Mouse (Mus musculus) bone marrow macrophage, adult 2 months (primary cell): ENCODE measurements around the gene Clec16a. TPM values are rescaled to one million over a fixed set of nuclear protein-coding genes. Genes with fewer than 3 reads are reported as not detected.

ENCODE experiments used
- H3K27ac ChIP-seq: 2 replicates; pipeline ENCODE4 v1.5.1; 2012; ENCODE audit warnings: low read depth, low read length; ENCODE audit not compliant: insufficient read depth
- H3K4me1 ChIP-seq: 2 replicates; pipeline ENCODE4 v1.6.1; 2012; ENCODE audit warnings: low read length; ENCODE audit not compliant: control insufficient read depth, insufficient read depth
- H3K4me3 ChIP-seq: 2 replicates; pipeline ENCODE4 v1.5.1; 2012; ENCODE audit warnings: mild to moderate bottlenecking, low read length, moderate library complexity; ENCODE audit not compliant: insufficient read depth
- CTCF ChIP-seq: IDR thresholded peaks from 2 replicates; pipeline ENCODE4 v1.5.1; 2012; ENCODE audit warnings: low read depth, mild to moderate bottlenecking, low read length, moderate library complexity
- POLR2A ChIP-seq: IDR thresholded peaks from 2 replicates; pipeline ENCODE4 v1.6.1; 2012; ENCODE audit warnings: mild to moderate bottlenecking, low read depth, low read length, borderline replicate concordance
- polyA plus RNA-seq: library from polyadenylated mRNA; stranded (reverse); fragments of >200 nt; gene quantifications from 2 replicates; pipeline ENCODE4 v1.2.4, GENCODE M21; 2012; ENCODE audit not compliant: missing spikeins, insufficient read depth, insufficient read length

Gene Clec16a
- polyA plus RNA-seq, 1 experiment: 15.8 TPM

- no peak overlapping the region for H3K4me3 ChIP-seq
- TF ChIP-seq POLR2A: no peak
- TF ChIP-seq CTCF: no peak
- H3K27ac ChIP-seq: no peak overlapping the region
- no peaks in the 10 kb centered on the region for H3K4me1 ChIP-seq
Measured at GRCm38 (mm10) chr16:10515953-10516572, 29.1 kb upstream of the Clec16a start.

GRCm38 (mm10) chr16:10518030-10518429 lies 27.1 kb upstream of the Clec16a start:
- Histone ChIP-seq H3K4me3 (no peak overlapping the region), H3K4me1 (peaks cover 3% of the 10 kb centered on the region; the same call in 1 of the 2 replicates), H3K27ac (no peak overlapping the region)
- TF ChIP-seq POLR2A (no peak), CTCF (0 out of 2 replicates have a peak, but pooled peaks have one; percentile 14)

DNA sequence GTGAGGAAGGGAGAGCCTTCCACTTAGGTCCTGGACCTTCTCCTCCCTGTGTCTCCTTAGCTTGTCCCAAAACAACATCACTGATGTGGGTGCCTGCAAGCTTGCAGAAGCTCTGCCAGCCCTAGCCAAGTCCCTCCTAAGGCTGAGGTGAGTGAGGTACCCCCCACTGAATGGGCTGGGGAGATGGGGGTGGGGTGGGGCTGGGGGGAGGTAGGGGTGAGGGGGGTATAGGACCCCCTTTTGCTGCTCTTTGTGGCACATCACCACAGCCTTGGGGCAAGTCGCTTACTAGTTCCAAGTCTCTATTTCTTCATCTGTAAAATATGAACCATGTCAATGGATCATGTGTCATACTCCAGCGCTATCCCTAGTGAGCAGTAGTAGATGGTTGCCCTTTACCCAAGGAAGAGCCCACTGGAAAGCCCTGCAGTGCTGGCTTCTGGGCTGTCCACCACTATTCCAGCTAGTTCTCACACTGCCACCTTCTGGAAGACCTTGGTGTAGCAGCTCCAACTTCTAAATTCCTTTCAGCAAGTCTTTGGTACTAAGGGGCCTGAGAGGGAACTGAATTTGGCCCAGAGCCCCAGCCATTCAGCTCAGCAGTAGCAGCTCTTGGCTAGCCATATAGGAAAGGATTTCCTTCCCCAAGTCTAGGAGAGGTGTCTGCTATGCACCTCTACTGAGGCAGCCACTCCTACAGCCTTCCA lies 24.1 kb upstream of the Clec16a start:
- no peak for TF ChIP-seq POLR2A
- TF ChIP-seq CTCF: peak; percentile 49
- Histone ChIP-seq H3K27ac (no peak overlapping the region), H3K4me1 (peaks cover 3% of the 10 kb centered on the region; the same call in 1 of the 2 replicates), H3K4me3 (no peak overlapping the region)

GRCm38 (mm10) chr16:10522811-10523210 lies 22.3 kb upstream of the Clec16a start:
- TF ChIP-seq CTCF (peak; percentile 41; the same call in 1 of the 2 replicates), POLR2A (no peak)
- Histone ChIP-seq H3K4me3 (no peak overlapping the region), H3K4me1 (peaks cover 3% of the 10 kb centered on the region; the same call in 1 of the 2 replicates), H3K27ac (no peak overlapping the region)

DNA sequence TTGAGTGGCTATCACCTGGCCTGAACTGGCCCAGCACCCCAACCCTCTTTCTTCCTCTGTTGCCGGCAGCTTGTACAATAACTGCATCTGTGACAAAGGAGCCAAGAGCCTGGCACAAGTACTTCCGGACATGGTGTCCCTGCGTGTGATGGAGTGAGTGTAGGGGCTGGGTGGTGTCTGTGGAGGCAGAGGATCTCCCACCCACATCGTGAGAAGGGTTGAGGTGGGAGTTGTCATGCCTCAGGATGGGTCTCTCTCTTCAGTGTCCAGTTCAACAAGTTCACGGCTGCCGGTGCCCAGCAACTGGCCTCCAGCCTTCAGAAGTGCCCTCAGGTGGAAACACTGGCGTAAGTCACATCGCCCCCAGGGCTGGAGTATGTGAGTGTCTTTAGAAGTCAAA lies 21.5 kb upstream of the Clec16a start:
- no peak for TF ChIP-seq POLR2A
- TF ChIP-seq CTCF: no peak
- Histone ChIP-seq H3K4me3 (no peak overlapping the region), H3K27ac (no peak overlapping the region), H3K4me1 (peaks cover 3% of the 10 kb centered on the region; the same call in 1 of the 2 replicates)

- Histone ChIP-seq H3K4me3 (no peak overlapping the region), H3K4me1 (peaks cover 3% of the 10 kb centered on the region; the same call in 1 of the 2 replicates), H3K27ac (no peak overlapping the region)
- TF ChIP-seq POLR2A: no peak
- no peak for TF ChIP-seq CTCF
Measured at GRCm38 (mm10) chr16:10524866-10525609, 20.1 kb upstream of the Clec16a start.

GRCm38 (mm10) chr16:10525610-10525980 lies 19.5 kb upstream of the Clec16a start:
- no peak overlapping the region for H3K4me3 ChIP-seq
- H3K27ac ChIP-seq: no peak overlapping the region
- TF ChIP-seq CTCF (no peak), POLR2A (no peak)
- H3K4me1 ChIP-seq: peaks cover 3% of the 10 kb centered on the region; the same call in 1 of the 2 replicates

DNA sequence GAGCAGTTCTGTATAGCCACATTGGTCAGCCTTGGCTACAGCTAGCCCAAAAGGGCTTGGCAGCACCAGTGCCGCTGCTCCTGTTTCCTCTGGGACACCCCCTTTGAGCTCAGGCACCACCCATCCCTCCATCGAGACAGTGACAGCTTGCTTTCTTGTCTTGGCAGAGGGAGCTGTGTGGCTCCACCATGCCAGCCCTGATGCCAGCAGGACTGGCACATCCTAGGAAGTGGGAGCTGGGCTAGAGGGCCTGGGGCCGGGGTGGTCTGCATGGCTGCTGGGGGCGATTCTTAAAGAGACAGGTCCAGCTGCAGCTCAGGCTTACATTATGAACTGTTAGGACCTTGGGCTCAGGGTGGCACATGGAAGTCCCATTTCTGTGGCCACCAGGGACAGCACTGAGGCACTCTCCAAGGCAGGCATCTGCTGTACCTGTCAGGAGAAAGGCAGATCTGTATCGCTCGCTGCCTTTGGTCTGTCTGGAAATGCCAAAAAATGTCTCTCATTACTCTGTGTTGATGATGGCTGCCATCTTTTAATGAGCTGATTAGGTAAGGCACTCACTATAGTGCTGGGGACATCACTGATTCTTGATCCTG lies 18.0 kb upstream of the Clec16a start:
- H3K4me3 ChIP-seq: no peak overlapping the region
- no peak overlapping the region for H3K27ac ChIP-seq
- TF ChIP-seq CTCF (no peak), POLR2A (no peak)
- H3K4me1 ChIP-seq: no peaks in the 10 kb centered on the region

- Histone ChIP-seq H3K4me3 (no peak overlapping the region), H3K4me1 (no peaks in the 10 kb centered on the region), H3K27ac (no peak overlapping the region)
- TF ChIP-seq POLR2A: no peak
Measured at GRCm38 (mm10) chr16:10528382-10528781, 16.8 kb upstream of the Clec16a start.
